Mouse (Mus musculus): ENCODE results near the gene Nfia.

The Nfia gene

GRCm38 (mm10) chr4:98136072-98136471, 363.5 kb downstream of the Nfia start:
- no peak for DNase-seq (ENCODE audit: low spot score)

- DNase-seq (ENCODE audit: low spot score), result no peak
Observed at GRCm38 (mm10) chr4:98142879-98143436, 370.4 kb downstream of the Nfia start.

GRCm38 (mm10) chr4:98150576-98150975, 378.0 kb downstream of the Nfia start:
- DNase-seq (ENCODE audit: low spot score), result no peak

DNA sequence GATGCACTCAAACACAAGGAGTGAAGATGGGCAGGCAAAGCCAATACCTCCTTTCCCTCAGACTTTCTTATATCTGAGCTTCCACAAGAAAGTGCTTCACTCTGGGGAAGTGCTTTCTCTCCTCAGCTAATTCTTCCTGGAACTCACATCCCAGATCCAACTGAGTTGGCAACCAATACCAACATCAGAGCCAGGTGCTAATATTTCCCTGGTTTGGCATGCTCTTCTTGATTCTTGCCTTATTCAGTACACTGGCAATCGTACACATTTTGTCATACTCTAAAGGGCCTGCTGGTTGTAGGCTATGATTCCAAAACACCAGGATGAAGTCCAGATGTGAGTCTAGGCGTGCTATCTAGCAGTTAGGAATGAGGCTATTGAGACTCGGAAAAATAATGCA, 385.4 kb downstream of the Nfia start:
- DNase-seq (ENCODE audit: low spot score), result no peak

- no peak for DNase-seq (ENCODE audit: low spot score)
Observed at GRCm38 (mm10) chr4:98166379-98166778, 393.8 kb downstream of the Nfia start.

Data from ovary, postnatal 14 days (tissue).